9 mouse cellular contexts compared by ENCODE assay signal in genomic region chr13:73887415-73887874, GRCm38 (mm10). TPM values are rescaled to one million over a fixed set of nuclear protein-coding genes. Genes with fewer than 3 reads are reported as not detected.
DNase-seq lines count a peak whose midpoint lies in the region; ATAC-seq and TF ChIP-seq lines count a peak whose summit lies in the region.
"Had no signal": no experiment of that assay in that cellular context is flagged by ENCODE, and none has a peak within 500 bp of the region (broad histone marks: within the 10 kb centered on the region; RNA-seq: fewer than 3 reads in every experiment).

No protein-coding gene starts in this region.

- WGBS in forebrain, embryonic 10.5 days, result 72% methylated on average over 4 of the region's 4 CpGs
- 80% methylated on average over 4 of the region's 4 CpGs for WGBS in forebrain, embryonic 16.5 days
- 51% methylated on average over 4 of the region's 4 CpGs for WGBS in heart, embryonic 12.5 days
- WGBS in limb, embryonic 10.5 days, result 14% methylated on average over 4 of the region's 4 CpGs
- 46% methylated on average over 4 of the region's 4 CpGs for WGBS in stomach, postnatal 0 days

- H3K27me3 ChIP-seq in forebrain, embryonic 10.5 days (ENCODE audit: poor library complexity, severe bottlenecking), result no peaks in the 10 kb centered on the region
- H3K27me3 ChIP-seq in forebrain, embryonic 16.5 days (replicated peaks; ENCODE audit: control insufficient read depth, insufficient read depth, low read length), result no peaks in the 10 kb centered on the region
- H3K27me3 ChIP-seq in heart, embryonic 12.5 days (replicated peaks), result no peaks in the 10 kb centered on the region
- H3K27me3 ChIP-seq in limb, embryonic 10.5 days (ENCODE audit: low read depth, poor library complexity, severe bottlenecking), result no peaks in the 10 kb centered on the region
- no peaks in the 10 kb centered on the region for H3K27me3 ChIP-seq in stomach, postnatal 0 days (ENCODE audit: control insufficient read depth, insufficient read depth, low read length)

- DNase-seq in forebrain, embryonic 10.5 days (ENCODE audit: extremely low spot score, low spot score), result no peak
- peak; percentile 88 for DNase-seq in limb, embryonic 10.5 days (ENCODE audit: low spot score)
- peak; percentile 43 for DNase-seq in stomach, postnatal 0 days (ENCODE audit: low spot score)
- DNase-seq in left cerebral cortex, adult 9 months (ENCODE audit: low spot score in 2 of 2), result no peak
- DNase-seq in frontal cortex, postnatal 14 days (ENCODE audit: low spot score in 2 of 2), result no peak
- DNase-seq in layer of hippocampus, adult 9-10 months (ENCODE audit: low spot score), result no peak

- H3K27ac ChIP-seq in forebrain, embryonic 10.5 days, result peak overlapping the region; percentile 31; the same call in 1 of the 2 replicates
- H3K27ac ChIP-seq in forebrain, embryonic 16.5 days (ENCODE audit: low read length), result no peak overlapping the region
- H3K27ac ChIP-seq in heart, embryonic 12.5 days (ENCODE audit: poor library complexity, severe bottlenecking), result no peak overlapping the region
- peak overlapping the region; percentile 83 for H3K27ac ChIP-seq in limb, embryonic 10.5 days
- H3K27ac ChIP-seq in stomach, postnatal 0 days (replicated peaks), result peak overlapping the region; percentile 30; the same call in 1 of the 2 replicates

- TF ChIP-seq CTCF in stomach, postnatal 0 days (IDR thresholded peaks at IDR 0.05; ENCODE audit: low read depth), result no peak

- no peak overlapping the region for H3K4me2 ChIP-seq in forebrain, embryonic 16.5 days (ENCODE audit: low read length)
- no peak overlapping the region for H3K4me2 ChIP-seq in heart, embryonic 12.5 days
- no peak overlapping the region for H3K4me2 ChIP-seq in stomach, postnatal 0 days (replicated peaks; ENCODE audit: low read depth)

- no peak overlapping the region for H3K4me3 ChIP-seq in forebrain, embryonic 10.5 days
- no peak overlapping the region for H3K4me3 ChIP-seq in forebrain, embryonic 16.5 days (replicated peaks; ENCODE audit: low read length)
- H3K4me3 ChIP-seq in heart, embryonic 12.5 days, result no peak overlapping the region
- no peak overlapping the region for H3K4me3 ChIP-seq in limb, embryonic 10.5 days
- H3K4me3 ChIP-seq in stomach, postnatal 0 days (ENCODE audit: low read depth, low read length), result no peak overlapping the region
- H3K4me3 ChIP-seq: myocyte had no signal

- no peaks in the 10 kb centered on the region for H3K36me3 ChIP-seq in forebrain, embryonic 10.5 days (replicated peaks)
- no peaks in the 10 kb centered on the region for H3K36me3 ChIP-seq in forebrain, embryonic 16.5 days (ENCODE audit: control insufficient read depth, insufficient read depth)
- H3K36me3 ChIP-seq in heart, embryonic 12.5 days, result no peaks in the 10 kb centered on the region
- no peaks in the 10 kb centered on the region for H3K36me3 ChIP-seq in limb, embryonic 10.5 days
- no peaks in the 10 kb centered on the region for H3K36me3 ChIP-seq in stomach, postnatal 0 days (ENCODE audit: control insufficient read depth, insufficient read depth, low read length)

- no peak for TF ChIP-seq EP300 in stomach, postnatal 0 days (optimal IDR thresholded peaks at IDR 0.05)

- H3K9me3 ChIP-seq in forebrain, embryonic 10.5 days, result no peaks in the 10 kb centered on the region
- no peaks in the 10 kb centered on the region for H3K9me3 ChIP-seq in forebrain, embryonic 16.5 days (ENCODE audit: control insufficient read depth, low read length)
- no peaks in the 10 kb centered on the region for H3K9me3 ChIP-seq in heart, embryonic 12.5 days (replicated peaks)
- no peaks in the 10 kb centered on the region for H3K9me3 ChIP-seq in limb, embryonic 10.5 days (replicated peaks)
- H3K9me3 ChIP-seq in stomach, postnatal 0 days (ENCODE audit: control insufficient read depth, low read length), result no peaks in the 10 kb centered on the region

- ATAC-seq in forebrain, embryonic 16.5 days, result no peak
- ATAC-seq in heart, embryonic 12.5 days (ENCODE audit: insufficient number of reproducible peaks, low FRiP score), result peak; percentile 56
- ATAC-seq in stomach, postnatal 0 days (ENCODE audit: low FRiP score, low TSS enrichment), result peak; percentile 83

- no peak overlapping the region for H3K9ac ChIP-seq in forebrain, embryonic 16.5 days (replicated peaks; ENCODE audit: low read depth, low read length)
- no peak overlapping the region for H3K9ac ChIP-seq in heart, embryonic 12.5 days
- no peak overlapping the region for H3K9ac ChIP-seq in stomach, postnatal 0 days (ENCODE audit: low read length)

- H3K4me1 ChIP-seq in forebrain, embryonic 10.5 days, result peaks cover 16% of the 10 kb centered on the region
- H3K4me1 ChIP-seq in forebrain, embryonic 16.5 days (replicated peaks; ENCODE audit: control insufficient read depth, insufficient read depth, low read length), result no peaks in the 10 kb centered on the region
- H3K4me1 ChIP-seq in heart, embryonic 12.5 days (replicated peaks), result peaks cover 26% of the 10 kb centered on the region
- peaks cover 47% of the 10 kb centered on the region for H3K4me1 ChIP-seq in limb, embryonic 10.5 days
- H3K4me1 ChIP-seq in stomach, postnatal 0 days (replicated peaks; ENCODE audit: control insufficient read depth, insufficient read depth), result peaks cover 5% of the 10 kb centered on the region; the same call in 1 of the 2 replicates

RNA-seq across cellular contexts. Expression of gene Nkd2, which starts 40.0 kb away (rescaled TPM):
- 15.9 and 16.3 TPM in 2 replicates for polyA plus RNA-seq in forebrain, embryonic 10.5 days (2016; fragmentation: Nextera tagmentation; extraction: Ambion mirVana)
- 11.0 and 12.2 TPM in 2 replicates for polyA plus RNA-seq in forebrain, embryonic 16.5 days (2015; fragmentation: Nextera tagmentation; extraction: Ambion mirVana)
- polyA plus RNA-seq in heart, embryonic 12.5 days (2016; fragmentation: Nextera tagmentation; extraction: Ambion mirVana), result 4.9 and 5.5 TPM in 2 replicates
- 43.2 and 57.4 TPM in 2 replicates for polyA plus RNA-seq in limb, embryonic 10.5 days (2016; fragmentation: Nextera tagmentation; extraction: Ambion mirVana)
- polyA plus RNA-seq in stomach, postnatal 0 days (2015; fragmentation: Nextera tagmentation; extraction: Ambion mirVana), result 4.5 and 4.7 TPM in 2 replicates

RNA-seq across cellular contexts. Expression of gene Trip13, which starts 50.1 kb away (rescaled TPM):
- polyA plus RNA-seq in forebrain, embryonic 10.5 days (2016; fragmentation: Nextera tagmentation; extraction: Ambion mirVana), result 78.8 and 83.3 TPM in 2 replicates
- polyA plus RNA-seq in forebrain, embryonic 16.5 days (2015; fragmentation: Nextera tagmentation; extraction: Ambion mirVana), result 16.5 and 18.9 TPM in 2 replicates
- 36.7 and 37.7 TPM in 2 replicates for polyA plus RNA-seq in heart, embryonic 12.5 days (2016; fragmentation: Nextera tagmentation; extraction: Ambion mirVana)
- 80.2 and 81.1 TPM in 2 replicates for polyA plus RNA-seq in limb, embryonic 10.5 days (2016; fragmentation: Nextera tagmentation; extraction: Ambion mirVana)
- 9.1 and 11.0 TPM in 2 replicates for polyA plus RNA-seq in stomach, postnatal 0 days (2015; fragmentation: Nextera tagmentation; extraction: Ambion mirVana)

RNA-seq across cellular contexts. Expression of gene Brd9, which starts 50.2 kb away (rescaled TPM):
- polyA plus RNA-seq in forebrain, embryonic 10.5 days (2016; fragmentation: Nextera tagmentation; extraction: Ambion mirVana), result 52.6 and 53.6 TPM in 2 replicates
- 102 and 104 TPM in 2 replicates for polyA plus RNA-seq in forebrain, embryonic 16.5 days (2015; fragmentation: Nextera tagmentation; extraction: Ambion mirVana)
- polyA plus RNA-seq in heart, embryonic 12.5 days (2016; fragmentation: Nextera tagmentation; extraction: Ambion mirVana), result 39.8 and 41.0 TPM in 2 replicates
- 42.8 and 55.3 TPM in 2 replicates for polyA plus RNA-seq in limb, embryonic 10.5 days (2016; fragmentation: Nextera tagmentation; extraction: Ambion mirVana)
- polyA plus RNA-seq in stomach, postnatal 0 days (2015; fragmentation: Nextera tagmentation; extraction: Ambion mirVana), result 21.1 and 21.7 TPM in 2 replicates

Comparison
In these comparisons a context has a peak if more than half of its experiments do, and no peak if none do; other contexts are left out.
1. H3K27ac ChIP-seq: peak in forebrain, embryonic 10.5 days (single experiment), limb, embryonic 10.5 days (single experiment) and stomach, postnatal 0 days (single experiment); none in forebrain, embryonic 16.5 days (single experiment) and heart, embryonic 12.5 days (single experiment).
2. DNase-seq: peak in limb, embryonic 10.5 days (single experiment) and stomach, postnatal 0 days (single experiment); none in forebrain, embryonic 10.5 days (single experiment), left cerebral cortex, adult 9 months (0 of 2), frontal cortex, postnatal 14 days (0 of 2) and layer of hippocampus, adult 9-10 months (single experiment).